Mouse (Mus musculus) erythroid progenitor cell, adult 5-6 weeks (primary cell): ENCODE results near the gene Rgs16. TPM values are rescaled to one million over a fixed set of nuclear protein-coding genes. Genes with fewer than 3 reads are reported as not detected.
"Not testable (repeated sequence)": the region's sequence is repeated elsewhere in the genome, so short reads cannot be mapped to it uniquely, and the experiment has no call there.

ENCODE experiments used
- ATAC-seq: replicated peaks from 2 replicates; pipeline ENCODE4 v1.8.0; 2016; ENCODE audit warnings: moderate number of reproducible peaks, mild to moderate bottlenecking, moderate TSS enrichment, inconsistent platforms; ENCODE audit not compliant: poor library complexity, low FRiP score, severe bottlenecking
- total RNA-seq, 2 experiments: library from RNA; stranded (forward) in 1 of 2; stranded (reverse) in 1 of 2; fragments of 150-400 nt in 1 of 2; fragments of 186-747, 209-891 nt in 1 of 2; gene quantifications; 2 replicates each; pipeline versions ENCODE4 v1.2.3 to v1.2.4; 2015 to 2017; ENCODE audit warnings: low replicate concordance in 2 of 2

Gene Rgs16
- total RNA-seq, 2 experiments from 2014 or later, result not detected

- no peak for ATAC-seq
Measured at GRCm38 (mm10) chr1:153747861-153748530, 7.8 kb downstream of the Rgs16 start.

- ATAC-seq, result peak; percentile 55
Measured at GRCm38 (mm10) chr1:153748549-153748948, 8.4 kb downstream of the Rgs16 start.

GRCm38 (mm10) chr1:153749211-153749801, 9.2 kb downstream of the Rgs16 start, which contains the start of gene Rnasel:
TSS of gene Rnasel (plus strand) at chr1:153749426.
- peak; percentile 69 for ATAC-seq

GRCm38 (mm10) chr1:153750054-153750453, 9.9 kb downstream of the Rgs16 start:
- peak; percentile 49 for ATAC-seq

- peak; percentile 44 for ATAC-seq
Measured at GRCm38 (mm10) chr1:153751763-153752301, 11.7 kb downstream of the Rgs16 start.

GRCm38 (mm10) chr1:153752521-153752920, 12.4 kb downstream of the Rgs16 start:
- ATAC-seq, result no peak

- ATAC-seq, result no peak
Measured at GRCm38 (mm10) chr1:153753725-153754464, 13.7 kb downstream of the Rgs16 start.

GRCm38 (mm10) chr1:153764136-153764535, 24.0 kb downstream of the Rgs16 start:
- ATAC-seq, result no peak

- ATAC-seq, result no peak
Measured at GRCm38 (mm10) chr1:153766298-153766697, 26.1 kb downstream of the Rgs16 start.

- ATAC-seq, result no peak
Measured at GRCm38 (mm10) chr1:153767281-153767680, 27.1 kb downstream of the Rgs16 start.

GRCm38 (mm10) chr1:153768465-153768864, 28.3 kb downstream of the Rgs16 start:
- ATAC-seq, result no peak

- not testable (repeated sequence) for ATAC-seq
Measured at GRCm38 (mm10) chr1:153769571-153769970, 29.4 kb downstream of the Rgs16 start.

GRCm38 (mm10) chr1:153769998-153770775, 30.0 kb downstream of the Rgs16 start:
- no peak for ATAC-seq

GRCm38 (mm10) chr1:153770776-153771167, 30.6 kb downstream of the Rgs16 start:
- no peak for ATAC-seq

GRCm38 (mm10) chr1:153775174-153775573, 35.0 kb downstream of the Rgs16 start:
- ATAC-seq, result no peak

- no peak for ATAC-seq
Measured at GRCm38 (mm10) chr1:153776257-153776656, 36.1 kb downstream of the Rgs16 start.

GRCm38 (mm10) chr1:153778205-153778604, 38.1 kb downstream of the Rgs16 start:
- no peak for ATAC-seq

GRCm38 (mm10) chr1:153783339-153783738, 43.2 kb downstream of the Rgs16 start:
- ATAC-seq, result no peak

- ATAC-seq, result no peak
Measured at GRCm38 (mm10) chr1:153785608-153786007, 45.5 kb downstream of the Rgs16 start.

- no peak for ATAC-seq
Measured at GRCm38 (mm10) chr1:153790708-153791107, 50.6 kb downstream of the Rgs16 start.
